Mouse (Mus musculus) G1E (cell line): ENCODE results near the gene Celf2.

Source experiments
- CTCF ChIP-seq: IDR thresholded peaks from 2 replicates; pipeline ENCODE4 v1.5.1; 2012; ENCODE audit warnings: low read depth, low read length, inconsistent platforms, mixed read lengths
- GATA1 ChIP-seq: IDR thresholded peaks from 2 replicates; pipeline ENCODE4 v1.6.1; 2012; ENCODE audit warnings: borderline replicate concordance, low read length, inconsistent platforms, mixed read lengths
- GATA2 ChIP-seq: IDR thresholded peaks from 2 replicates; pipeline ENCODE4 v1.6.1; 2012; ENCODE audit warnings: low read depth, low read length, inconsistent platforms, borderline replicate concordance
- POLR2AphosphoS5 ChIP-seq: IDR thresholded peaks from 2 replicates; pipeline ENCODE4 v1.6.1; 2012; ENCODE audit warnings: low read depth, low read length, inconsistent platforms; ENCODE audit not compliant: insufficient replicate concordance
- TAL1 ChIP-seq: conservative IDR thresholded peaks from 2 replicates; pipeline ENCODE4 v1.6.1; 2012; ENCODE audit warnings: low read depth, low read length, inconsistent platforms, mixed read lengths

DNA sequence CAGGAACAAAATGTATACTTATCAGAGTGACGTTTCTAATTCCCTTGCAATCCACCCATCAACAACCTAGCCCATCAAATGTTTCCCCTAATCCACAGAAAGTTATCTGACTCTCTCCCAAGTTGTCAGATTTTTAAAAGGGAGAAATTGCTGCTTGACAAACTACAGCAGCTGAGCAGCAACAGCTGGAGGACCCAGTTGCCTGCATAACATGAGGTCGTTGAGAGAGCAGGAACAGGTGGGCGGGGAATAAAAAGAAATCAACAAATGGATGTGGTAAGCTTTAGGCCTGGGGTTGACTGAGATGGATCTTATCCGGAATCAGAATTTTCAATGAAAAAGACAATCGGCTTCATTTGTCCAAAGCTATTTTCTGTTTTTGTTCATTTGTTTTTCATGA, 632.3 kb downstream of the Celf2 start:
- TF ChIP-seq TAL1 (no peak), CTCF (no peak), POLR2AphosphoS5 (no peak), GATA1 (no peak), GATA2 (no peak)
